Mouse (Mus musculus) skeletal muscle tissue, adult 2 months (tissue): ENCODE data around the gene Tcp11l2.

ENCODE experiments used
- DNase-seq: peaks from one replicate; pipeline ENCODE4 v3.0.0-alpha.2; 2012; ENCODE audit warnings: low read depth, low spot score

Gene Tcp11l2

DNA sequence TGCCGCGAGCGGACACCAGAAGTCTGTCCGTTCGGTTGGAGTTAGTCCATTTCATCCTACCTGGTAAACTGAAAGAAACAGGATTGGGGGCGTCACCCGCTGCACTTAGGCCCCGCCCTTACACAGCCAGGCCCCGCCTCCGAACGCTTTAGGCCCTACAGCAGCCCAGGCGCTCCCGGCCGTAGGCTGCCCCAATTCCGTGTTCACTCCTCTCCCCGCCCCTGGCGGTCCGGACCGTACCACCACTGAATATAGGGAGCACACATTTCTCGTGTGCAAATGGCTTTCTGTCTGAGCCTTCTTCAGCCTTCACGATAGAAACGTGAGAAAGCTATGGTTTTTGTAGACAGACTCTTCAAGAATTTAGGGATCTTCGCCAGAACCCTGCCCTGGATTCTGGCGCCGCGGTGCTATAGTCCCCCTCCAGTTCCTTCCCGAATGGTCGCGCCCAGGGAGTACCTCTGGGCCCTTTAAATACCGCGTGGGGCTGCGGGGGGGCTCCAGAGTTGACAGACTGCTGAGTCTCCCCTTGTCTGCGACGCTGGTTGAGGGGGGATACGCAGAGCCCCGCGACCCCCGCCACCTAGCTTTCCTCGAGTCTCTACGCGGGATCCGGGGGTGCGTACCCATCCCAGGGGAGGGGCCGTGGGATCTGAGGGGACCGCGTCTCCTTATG lies at the start of gene Tcp11l2:
Gene Tcp11l2 (plus strand): TSS at position 232 of the 676 bp plus-strand sequence.
- DNase-seq = peak; percentile 96

DNA sequence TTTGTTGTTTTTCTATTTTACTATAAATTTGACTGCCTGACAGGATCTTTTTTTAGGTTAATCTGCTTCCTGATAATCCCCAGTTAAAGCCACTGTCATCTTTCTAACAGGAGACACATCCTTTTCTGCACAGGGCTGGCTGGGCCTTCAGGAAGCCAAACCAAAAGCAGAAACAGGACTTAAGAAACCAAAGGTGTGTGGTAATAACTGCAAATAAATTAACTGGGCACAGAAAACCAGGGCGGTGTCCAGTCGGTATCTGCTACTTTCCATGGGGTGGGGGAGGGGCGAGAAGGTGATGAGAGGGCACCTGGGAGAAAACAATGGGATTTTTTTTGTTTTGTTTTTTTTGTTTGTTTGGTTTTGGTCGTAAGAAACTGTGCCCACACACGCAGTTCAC lies 49.4 kb upstream of the Tcp11l2 start:
- no peak for DNase-seq

DNA sequence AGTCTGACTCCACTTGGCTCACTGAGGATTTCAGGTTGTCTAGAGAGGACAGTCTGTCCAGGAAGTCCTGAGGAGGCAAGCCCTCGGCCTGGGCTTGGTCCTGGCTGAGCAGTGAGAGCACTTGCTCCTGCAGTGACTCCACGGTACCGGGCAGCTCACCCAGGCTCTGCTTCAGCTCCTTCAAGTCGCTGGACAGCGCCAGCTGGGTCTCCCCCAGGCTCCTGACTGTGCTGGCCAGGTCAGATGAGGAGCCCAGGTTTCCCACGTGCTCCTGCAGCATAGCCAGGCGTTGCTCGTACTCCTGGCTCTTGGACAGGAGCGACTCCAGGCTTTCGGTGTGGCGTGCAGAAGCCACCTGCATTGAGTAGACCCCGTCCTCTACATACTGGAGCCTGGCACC lies 48.8 kb upstream of the Tcp11l2 start:
- peak; percentile 72 for DNase-seq

DNA sequence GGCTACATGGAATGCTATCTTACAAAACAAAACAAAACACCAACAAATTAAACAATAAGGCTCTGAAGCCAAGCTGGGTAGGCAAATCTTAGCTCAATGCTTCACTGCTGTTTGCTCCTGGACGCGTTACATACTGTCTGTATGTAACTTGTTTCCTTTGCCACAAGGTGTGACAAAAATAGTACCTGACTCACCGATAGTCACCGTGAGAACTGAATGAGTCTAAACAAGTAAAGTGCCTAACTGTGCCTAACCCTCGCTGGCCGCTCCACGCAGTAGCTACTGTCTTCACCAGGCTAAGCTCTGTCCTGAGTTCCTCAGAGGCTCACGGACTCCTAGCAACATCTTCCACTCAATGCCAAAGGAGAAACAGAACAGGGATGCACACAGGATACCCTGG lies 46.0 kb upstream of the Tcp11l2 start:
- peak; percentile 64 for DNase-seq

DNA sequence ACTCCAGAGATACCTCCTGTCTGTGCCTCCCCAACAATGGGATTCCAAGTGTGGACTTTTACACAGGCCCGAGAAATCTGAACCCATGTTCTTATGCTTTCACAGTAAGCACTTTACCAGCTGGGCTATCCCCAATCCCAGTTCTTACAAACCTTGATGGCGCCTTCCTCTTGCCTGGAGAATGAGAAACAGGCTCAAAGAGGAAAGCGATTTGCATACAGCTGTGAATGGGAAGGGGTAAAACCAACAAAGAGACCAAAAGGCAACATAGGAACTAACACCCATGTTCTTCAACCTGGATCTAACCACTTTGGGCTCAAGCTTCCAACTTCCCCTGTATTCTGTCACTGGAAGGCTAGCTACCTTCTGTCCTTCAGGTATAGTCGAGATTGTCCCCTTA lies 44.9 kb upstream of the Tcp11l2 start:
- DNase-seq = no peak

DNA sequence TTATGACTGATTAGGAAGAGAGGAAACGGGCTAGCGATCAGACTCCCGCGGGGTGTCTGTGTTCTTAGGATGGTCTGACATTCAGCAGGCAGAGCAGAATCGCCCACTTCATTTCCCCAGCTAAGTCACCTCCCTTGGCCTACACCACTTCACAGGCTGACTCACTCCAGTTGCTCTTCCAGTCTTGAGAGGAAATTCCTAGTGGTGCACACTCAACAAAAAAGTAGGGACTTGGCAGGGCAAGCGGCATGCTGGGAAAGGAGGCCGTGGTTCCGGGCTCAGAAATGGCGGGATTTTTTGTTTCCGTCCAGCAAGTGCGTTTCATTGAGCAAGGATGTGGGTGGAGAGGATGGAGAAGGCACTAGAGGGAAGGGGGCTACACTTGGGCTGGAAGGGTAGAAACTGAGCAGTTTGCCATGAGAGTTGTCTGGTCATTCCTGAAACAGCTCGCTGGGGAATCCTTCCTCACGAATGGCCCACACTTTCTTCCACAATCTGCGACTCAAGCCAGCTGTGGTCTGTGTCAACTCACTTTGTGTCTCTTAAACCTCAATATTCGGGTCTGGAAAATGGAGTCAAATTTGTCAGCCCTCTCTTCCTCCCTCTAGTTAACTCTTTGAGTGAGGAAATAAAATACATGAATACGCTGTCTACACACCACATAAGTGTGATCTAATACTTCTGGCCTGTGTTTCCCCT lies 44.1 kb upstream of the Tcp11l2 start:
- peak; percentile 58 for DNase-seq

DNA sequence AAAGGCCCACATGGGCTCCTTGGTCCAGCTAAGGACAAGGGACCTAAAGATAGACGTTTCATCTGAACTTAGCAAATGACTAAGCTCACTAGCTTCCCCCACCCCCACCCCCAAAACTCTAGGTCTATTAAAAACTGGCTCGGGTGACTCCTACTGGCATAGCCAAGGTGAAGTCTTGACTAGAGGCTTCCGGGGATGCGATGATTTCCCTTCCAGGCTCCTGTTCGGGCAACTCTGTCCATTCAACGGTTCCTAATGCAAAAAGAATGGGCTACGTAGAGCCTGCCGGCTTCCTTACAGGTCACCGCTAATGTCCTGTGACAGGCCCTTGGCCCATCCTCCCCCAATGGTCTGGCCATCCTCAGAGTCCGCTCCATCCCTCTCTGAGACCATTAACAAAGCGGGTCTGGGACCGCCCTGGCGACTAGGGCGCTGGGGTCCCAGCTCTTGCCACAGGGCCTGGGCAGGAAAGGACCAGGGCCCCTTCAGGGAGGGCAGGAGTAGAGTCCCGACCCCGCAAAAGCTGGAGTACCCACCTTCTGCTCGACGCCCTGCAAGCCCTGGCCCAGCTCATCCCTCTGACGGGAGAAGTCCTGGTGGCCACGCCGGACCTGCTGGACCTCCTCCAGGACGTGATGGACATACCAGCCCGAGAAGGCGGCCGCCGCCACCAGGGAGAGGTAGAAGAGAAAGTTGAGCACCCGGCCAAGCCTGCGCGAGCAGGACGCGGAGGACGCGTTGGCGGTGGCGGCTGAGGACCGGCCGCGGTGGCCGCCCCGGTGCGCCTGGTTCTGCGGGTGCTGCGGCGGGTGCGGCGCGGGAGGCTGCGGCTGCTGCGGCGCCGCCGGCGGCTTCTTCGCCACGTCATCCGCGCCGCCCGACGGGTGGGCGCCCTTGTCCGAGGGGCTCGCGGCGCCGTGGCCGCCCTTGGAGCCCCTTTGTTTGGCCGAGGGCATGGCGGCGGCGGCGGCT lies 43.2 kb upstream of the Tcp11l2 start:
- peak; percentile 41 for DNase-seq

DNA sequence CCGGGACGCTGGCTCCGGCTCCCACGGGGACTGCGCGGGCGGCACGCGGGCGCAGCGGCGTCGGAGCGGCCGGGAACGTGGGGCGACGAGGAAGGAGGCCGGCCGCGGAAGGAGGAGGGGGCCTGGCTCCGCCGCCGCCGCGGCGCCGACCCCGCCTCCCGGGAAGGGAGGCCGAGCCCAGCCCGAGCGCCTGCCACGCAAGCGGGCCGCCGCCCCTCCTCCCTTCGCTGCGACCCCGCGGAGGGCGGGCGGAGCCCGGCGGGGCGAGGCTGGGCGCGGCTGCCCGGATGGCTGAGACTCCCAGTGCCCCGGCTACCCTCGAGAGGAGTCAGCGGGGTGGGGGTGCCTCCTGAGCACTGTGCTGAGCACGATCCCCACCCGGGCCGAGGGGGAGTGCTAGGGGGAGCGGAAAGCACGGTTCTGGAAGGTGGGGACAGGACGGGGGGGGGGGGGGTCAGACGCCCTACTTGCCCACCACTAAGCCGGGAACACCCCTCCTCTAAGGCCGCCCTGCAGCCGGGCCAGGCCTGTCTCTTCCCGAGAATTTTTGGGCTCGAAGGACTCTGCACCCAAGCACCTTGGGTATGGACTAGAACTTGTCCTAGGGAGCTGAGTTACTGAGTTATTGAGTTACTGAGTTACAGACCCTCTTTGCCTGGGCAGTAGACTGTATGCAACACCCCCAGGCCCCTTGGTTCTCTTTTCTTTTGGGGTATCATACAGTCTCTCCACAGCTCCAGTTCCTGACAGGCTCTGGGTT lies 42.3 kb upstream of the Tcp11l2 start, which contains the start of gene Ckap4:
Gene Ckap4 (minus strand): TSS at position 151 of the 760 bp plus-strand sequence.
- peak; percentile 47 for DNase-seq

DNA sequence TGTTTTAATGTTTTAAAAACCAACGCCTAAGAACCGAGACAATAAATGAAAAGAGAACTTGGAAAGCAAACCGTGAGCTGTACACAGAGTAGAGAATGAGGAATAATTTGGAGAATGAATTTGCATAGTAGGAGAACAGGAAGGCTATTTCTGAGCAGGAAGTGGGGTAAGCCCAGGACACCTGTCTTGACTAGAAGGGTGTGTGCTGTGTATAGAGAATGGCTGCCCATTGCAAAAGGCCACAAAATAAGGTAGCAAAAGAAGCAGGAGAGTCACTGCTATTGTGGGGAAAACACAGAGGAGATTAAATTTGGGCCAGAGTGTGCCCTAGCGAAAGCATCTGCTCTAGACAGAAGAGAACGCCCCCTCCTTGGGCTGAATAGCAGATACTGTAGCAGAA lies 41.0 kb upstream of the Tcp11l2 start:
- DNase-seq = no peak

DNA sequence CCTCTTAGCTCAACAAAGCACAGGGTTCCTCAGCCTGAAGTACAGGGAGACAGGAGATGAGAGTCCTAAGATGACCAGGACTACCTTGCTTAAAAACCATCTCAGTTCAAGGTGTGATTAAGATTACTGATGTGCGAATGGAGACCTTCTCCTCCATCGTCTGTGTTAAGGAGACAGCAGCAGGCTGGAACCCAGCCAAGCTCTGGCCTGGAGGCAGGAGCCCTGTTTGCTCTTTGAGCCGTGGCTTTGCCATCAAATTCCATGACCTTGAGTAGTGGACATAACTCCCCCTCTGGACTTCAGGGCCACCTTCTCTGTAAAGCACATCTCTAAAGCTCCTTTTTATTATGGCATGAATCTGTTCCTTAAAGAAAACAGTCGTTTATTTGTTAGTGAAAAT lies 40.6 kb upstream of the Tcp11l2 start:
- DNase-seq = no peak

DNA sequence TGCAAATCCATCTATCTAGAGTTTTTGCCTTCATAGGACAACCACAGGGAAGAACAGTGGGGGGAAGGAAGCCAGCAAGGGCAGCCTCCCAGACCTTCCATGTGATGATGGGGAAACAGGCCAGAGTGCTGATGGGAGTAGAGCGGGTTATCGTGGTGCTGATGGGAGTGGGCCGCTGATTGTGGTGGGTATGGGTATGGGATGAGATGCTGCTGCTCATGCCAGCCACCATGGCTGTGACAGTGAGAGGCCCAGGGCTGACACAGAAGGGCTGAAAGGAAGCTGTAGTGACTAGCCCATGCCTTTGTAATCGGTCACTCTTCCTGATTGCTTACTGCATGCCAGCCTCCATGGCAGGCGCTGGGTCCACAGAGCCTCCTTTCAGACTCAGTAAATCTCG lies 36.8 kb upstream of the Tcp11l2 start:
- DNase-seq = no peak

DNA sequence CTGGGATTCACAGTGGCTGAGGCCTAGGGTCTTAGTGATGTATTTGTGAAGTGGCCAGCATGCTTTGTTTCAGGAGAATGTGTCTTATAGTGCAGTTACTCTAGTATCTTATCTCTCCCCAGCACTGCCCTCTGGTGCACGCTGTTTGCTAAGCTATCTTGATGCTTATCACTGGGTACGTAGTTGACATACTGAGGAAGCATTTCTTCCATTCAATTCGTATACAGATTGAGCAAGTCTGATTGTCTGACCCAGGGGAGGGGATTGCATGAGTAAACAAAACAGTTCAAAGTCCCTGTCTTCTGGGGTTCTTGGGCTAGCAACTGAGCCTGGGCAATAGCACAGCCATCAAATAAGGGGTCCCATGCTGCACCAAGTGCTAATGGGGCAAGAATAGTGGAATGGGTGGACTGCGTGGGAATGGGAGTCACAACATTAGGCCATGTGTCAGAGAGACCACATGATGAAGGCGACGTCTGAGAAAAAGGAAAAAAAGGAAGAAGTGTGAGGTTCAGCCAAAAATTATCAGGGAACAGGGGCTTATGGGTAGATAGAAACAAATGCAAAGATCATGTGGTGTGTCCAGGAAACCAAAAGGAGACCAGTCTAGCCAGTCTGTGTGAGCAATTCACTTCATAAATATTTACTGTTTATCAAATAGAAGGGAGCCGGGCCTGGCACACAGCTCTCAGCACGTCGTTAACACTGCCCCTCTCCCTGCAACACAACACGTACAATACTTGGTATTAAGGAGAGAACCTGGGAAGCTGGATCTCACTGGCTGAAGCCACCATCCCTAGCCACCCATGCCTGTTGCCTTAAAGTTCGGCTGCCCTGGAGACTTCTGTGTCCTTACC lies 33.4 kb upstream of the Tcp11l2 start:
- DNase-seq = no peak

DNA sequence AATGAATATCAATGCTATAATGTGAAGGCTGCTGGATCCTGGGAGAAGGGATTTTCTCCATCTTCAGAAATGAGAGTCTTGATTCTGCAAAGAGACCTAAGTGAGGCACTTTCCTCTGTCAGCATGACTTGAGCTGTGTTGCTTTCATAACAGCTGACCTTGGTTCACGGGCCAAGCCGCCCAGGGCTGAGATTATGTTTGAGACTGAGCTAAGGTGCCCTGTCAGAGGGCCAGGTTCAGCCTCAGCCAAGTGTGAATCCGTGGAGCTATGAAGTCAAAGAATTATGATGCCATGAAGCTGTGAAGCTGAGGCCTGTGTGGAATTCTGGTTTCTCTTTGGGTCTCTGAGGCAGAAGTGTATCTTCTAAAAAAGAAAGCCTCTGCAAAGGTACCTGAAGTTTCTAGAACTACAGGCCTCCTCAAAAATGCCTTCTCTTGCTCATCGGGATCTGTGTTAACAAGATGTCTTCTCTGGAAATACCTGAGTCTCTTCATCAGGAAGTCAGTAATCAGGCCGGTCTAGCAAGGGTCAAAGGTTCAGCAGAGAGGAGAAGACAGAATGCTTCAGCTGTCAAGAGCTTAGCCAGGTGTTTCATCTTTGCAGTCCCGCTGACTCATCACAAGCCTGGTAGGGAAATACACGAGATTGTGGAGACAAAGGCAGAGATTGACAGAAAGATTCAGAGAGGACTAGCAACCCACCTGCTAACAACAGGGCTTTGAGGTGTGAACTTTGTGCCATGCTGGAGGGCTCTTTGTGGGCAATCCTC lies 31.4 kb upstream of the Tcp11l2 start:
- DNase-seq = peak; percentile 43

DNA sequence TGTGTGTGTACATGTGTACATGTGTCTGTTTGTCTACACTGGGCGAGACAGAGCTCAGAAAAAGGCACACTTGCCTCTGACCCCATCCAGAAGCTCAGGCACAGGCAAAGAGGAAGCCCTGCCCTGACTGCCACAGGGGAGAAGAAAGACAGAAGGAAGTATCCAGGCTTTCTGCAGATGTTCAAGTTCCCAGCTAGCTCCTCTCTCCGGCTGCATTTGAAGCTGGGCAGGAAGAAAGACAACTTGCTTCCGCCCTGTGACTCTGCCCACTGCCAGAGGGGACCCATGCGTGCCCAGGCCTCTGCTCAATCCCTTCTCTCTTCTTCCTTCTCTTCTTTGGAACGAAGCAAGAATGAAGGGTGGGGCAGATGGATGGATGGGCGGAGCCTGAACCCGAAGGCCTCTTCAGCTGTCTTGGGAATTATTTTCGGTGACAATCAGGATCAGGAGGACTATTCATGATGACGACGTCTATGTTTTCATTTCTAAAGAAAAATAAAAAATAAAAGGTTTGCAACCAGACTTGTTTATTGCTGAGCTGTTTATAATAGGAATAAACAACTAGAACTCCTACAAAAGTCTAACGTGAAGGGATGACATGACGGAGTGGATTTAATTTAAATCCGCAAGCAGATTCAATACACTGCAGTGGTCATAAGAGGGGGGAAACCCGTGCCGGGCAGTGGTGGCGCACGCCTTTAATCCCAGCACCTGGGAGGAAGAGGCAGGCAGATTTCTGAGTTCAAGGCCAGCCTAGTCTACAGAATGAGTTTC lies 27.1 kb upstream of the Tcp11l2 start:
- DNase-seq = no peak

DNA sequence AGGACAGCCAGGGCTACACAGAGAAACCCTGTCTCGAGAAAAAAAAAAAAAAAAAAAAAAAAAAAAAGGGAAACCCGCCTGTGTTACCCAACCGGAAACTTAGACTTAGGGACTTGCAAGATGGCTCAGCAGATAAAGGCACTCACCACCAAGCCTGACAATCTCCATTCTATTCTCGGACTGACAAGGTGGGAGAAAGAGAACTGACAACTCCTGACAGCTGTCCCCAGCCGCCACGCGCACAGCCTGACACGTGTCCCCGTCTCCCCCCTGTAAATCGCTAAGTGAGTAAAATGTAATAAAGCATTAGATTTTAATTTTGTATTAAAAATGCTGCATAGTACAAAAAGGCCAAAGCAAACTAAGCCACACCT lies 26.5 kb upstream of the Tcp11l2 start:
- DNase-seq = no peak

DNA sequence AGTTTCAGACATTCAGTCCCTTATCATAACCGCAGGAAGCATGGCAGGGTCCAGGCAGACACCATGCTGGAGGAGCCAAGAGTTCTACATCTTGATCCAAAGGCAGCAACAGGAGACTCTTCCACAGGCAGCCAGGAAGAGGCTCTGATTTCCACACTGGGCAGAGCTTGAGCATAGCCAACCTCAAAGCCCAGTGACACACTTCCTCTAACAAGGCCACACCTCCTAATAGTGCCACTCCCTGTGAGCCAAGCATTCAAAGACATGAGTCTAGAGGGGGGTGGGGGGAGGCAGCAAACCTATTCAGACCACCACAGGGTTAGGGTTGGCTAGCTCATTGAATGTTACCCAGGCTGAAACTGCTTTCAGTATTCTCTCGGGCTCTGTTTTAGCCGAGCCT lies 24.6 kb upstream of the Tcp11l2 start:
- no peak for DNase-seq

DNA sequence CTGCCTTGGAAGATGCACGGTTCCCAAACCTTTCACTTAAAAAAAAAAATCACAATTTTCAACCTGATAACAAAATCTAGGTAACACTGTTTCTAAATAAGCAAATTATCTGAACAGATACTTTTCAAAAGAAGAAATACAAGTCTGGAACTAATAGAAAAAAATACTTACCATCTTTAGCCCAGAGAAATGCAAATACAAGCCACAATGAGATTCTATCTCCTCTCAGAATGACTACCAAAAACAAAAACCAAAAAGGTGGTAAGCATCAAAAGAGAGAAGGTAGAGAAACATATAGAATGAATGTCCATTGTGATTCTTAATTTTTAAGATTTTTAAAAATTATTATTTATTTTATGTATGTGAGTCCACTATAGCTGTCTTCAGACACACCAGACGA lies 23.9 kb upstream of the Tcp11l2 start:
- DNase-seq = no peak

DNA sequence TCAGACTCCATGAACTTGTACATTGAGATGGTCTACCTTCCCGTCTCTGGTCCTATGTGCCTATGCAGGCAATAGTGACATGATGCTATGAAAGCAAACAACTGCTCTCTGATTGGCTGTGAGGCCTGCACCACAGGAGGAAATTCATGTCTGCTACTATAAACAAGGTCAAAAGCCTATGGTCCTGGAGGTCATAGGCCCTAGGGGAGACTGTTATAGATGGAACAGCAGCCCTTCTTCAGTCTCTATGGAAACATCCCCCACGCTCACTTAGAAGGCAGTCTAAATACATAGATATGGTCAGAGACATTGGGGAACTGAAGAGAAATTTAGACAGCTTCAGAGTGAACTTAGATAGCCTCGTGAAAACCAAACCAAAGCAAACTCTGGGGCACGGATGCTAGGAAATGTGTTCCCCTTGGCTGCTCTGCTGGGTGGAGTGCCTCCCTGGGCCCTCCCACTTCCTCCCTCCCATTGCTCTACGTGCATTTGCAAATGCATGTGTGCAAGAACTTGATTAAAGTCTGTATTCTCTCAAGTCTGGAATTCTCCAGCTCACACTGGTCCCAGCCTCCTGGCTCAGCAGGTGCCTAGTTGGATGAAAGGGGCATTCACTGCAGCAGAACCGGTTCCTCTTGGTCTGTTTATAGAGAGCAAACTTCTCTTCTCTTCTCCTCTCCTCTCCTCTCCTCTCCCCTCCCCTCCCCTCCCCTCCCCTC lies 22.0 kb upstream of the Tcp11l2 start:
- DNase-seq = no peak
